Mouse (Mus musculus) hindbrain, embryonic 11.5 days (tissue): ENCODE data around the gene Trpv6. TPM values are rescaled to one million over a fixed set of nuclear protein-coding genes. Genes with fewer than 3 reads are reported as not detected.

Experiments
- ATAC-seq: fragments of 200-750 bp; cut with Nextera tagmentation; 2 replicates; pipeline ENCODE4 v1.8.0; 2017; ENCODE audit warnings: mild to moderate bottlenecking, moderate TSS enrichment, moderate library complexity; ENCODE audit not compliant: low FRiP score
- DNase-seq: peaks from one replicate; pipeline ENCODE4 v3.0.0-alpha.2; 2015; ENCODE audit warnings: low spot score
- H3K27ac ChIP-seq: fragments of 300-500 bp; sonication (generic); 2 replicates; pipeline ENCODE4 v1.5.1; 2014; ENCODE audit warnings: mild to moderate bottlenecking, low read depth, low read length
- H3K27me3 ChIP-seq: fragments of 300-500 bp; sonication (generic); 2 replicates; pipeline ENCODE4 v1.6.1; 2014; ENCODE audit warnings: mild to moderate bottlenecking, low read length, moderate library complexity, mixed read lengths; ENCODE audit not compliant: control insufficient read depth, insufficient read depth
- H3K36me3 ChIP-seq: fragments of 300-500 bp; sonication (generic); 2 replicates; pipeline ENCODE4 v1.6.1; 2014; ENCODE audit warnings: mild to moderate bottlenecking, low read length, moderate library complexity, mixed read lengths; ENCODE audit not compliant: control insufficient read depth, insufficient read depth
- H3K4me1 ChIP-seq: fragments of 300-500 bp; sonication (generic); replicated peaks from 2 replicates; pipeline ENCODE4 v1.6.1; 2014; ENCODE audit warnings: low read length, mixed read lengths; ENCODE audit not compliant: control insufficient read depth, insufficient read depth
- H3K4me2 ChIP-seq: fragments of 300-500 bp; sonication (generic); replicated peaks from 2 replicates; pipeline ENCODE4 v1.6.1; 2014; ENCODE audit warnings: mild to moderate bottlenecking, low read depth, low read length
- H3K4me3 ChIP-seq: fragments of 300-500 bp; sonication (generic); 2 replicates; pipeline ENCODE4 v1.5.1; 2014; ENCODE audit warnings: low read depth, low read length
- H3K9ac ChIP-seq: fragments of 300-500 bp; sonication (generic); 2 replicates; pipeline ENCODE4 v1.6.1; 2014; ENCODE audit warnings: low read depth, low read length
- H3K9me3 ChIP-seq: fragments of 300-500 bp; sonication (generic); 2 replicates; pipeline ENCODE4 v1.6.1; 2016; ENCODE audit warnings: low read length; ENCODE audit not compliant: control insufficient read depth
- WGBS: fragments of 180-500 bp; shearing (Covaris S2); extraction: QIAGEN DNeasy Blood & Tissue Kit; methylation state at CpG from one replicate; pipeline ENCODE4 v1.1.7; 2014; 5-methylcytosine and 5-hydroxymethylcytosine counted together
- polyA plus RNA-seq: library from polyadenylated mRNA; unstranded; fragments of >200 nt; fragmentation: Nextera tagmentation; extraction: Ambion mirVana; gene quantifications from 2 replicates; pipeline ENCODE4 v1.2.1, GENCODE M21; 2014

Trpv6 gene
- polyA plus RNA-seq, result 0.34 and 0.43 TPM in 2 replicates

- Histone ChIP-seq H3K9me3 (no peaks in the 10 kb centered on the region), H3K4me3 (no peak within 1 kb of the TSS), H3K27ac (no peak within 1 kb of the TSS), H3K4me2 (no peak within 1 kb of the TSS), H3K36me3 (no peaks in the 10 kb centered on the region), H3K9ac (no peak within 1 kb of the TSS), H3K4me1 (no peaks in the 10 kb centered on the region), H3K27me3 (no peaks in the 10 kb centered on the region)
- ATAC-seq (no peak), DNase-seq (no peak)
- 22% methylated on average over 5 of the region's 5 CpGs for WGBS
Measured at GRCm38 (mm10) chr6:41636178-41636577, at the start of gene Trpv6. Gene Trpv6, minus strand, starts transcription at chr6:41636405.

DNA sequence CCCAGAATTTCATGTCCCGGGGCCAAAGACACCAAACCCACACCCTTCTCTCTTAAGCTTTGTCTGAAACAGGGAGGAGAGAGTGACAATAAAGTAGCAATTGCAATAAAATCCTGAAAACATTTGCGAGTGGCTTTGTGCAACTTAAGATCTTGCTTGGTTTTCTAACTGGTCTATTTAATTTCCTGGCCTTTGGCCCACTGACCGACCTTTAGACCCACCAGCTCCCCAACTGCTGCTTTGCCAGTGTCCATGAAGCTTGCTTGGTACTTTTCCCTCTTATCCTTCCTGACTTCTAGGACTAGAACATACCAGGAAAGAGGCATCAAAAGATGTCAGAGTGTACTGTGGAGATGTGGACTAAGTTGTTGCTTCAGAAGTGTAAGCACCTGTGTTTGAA lies 49.4 kb upstream of the Trpv6 start:
- Histone ChIP-seq H3K27ac (no peak overlapping the region), H3K4me1 (no peaks in the 10 kb centered on the region), H3K27me3 (no peaks in the 10 kb centered on the region), H3K36me3 (no peaks in the 10 kb centered on the region), H3K4me3 (no peak overlapping the region), H3K9ac (no peak overlapping the region), H3K4me2 (no peak overlapping the region), H3K9me3 (no peaks in the 10 kb centered on the region)
- no peak for DNase-seq
- WGBS, result 86% methylated on average over 3 of the region's 3 CpGs
- ATAC-seq, result no peak

- Histone ChIP-seq H3K27me3 (no peaks in the 10 kb centered on the region), H3K27ac (no peak overlapping the region), H3K4me3 (no peak overlapping the region), H3K9me3 (no peaks in the 10 kb centered on the region), H3K36me3 (no peaks in the 10 kb centered on the region), H3K4me1 (no peaks in the 10 kb centered on the region), H3K4me2 (no peak overlapping the region), H3K9ac (no peak overlapping the region)
- ATAC-seq, result no peak
- 83% methylated on average over 5 of the region's 5 CpGs for WGBS
- no peak for DNase-seq
Measured at GRCm38 (mm10) chr6:41684911-41685310, 48.7 kb upstream of the Trpv6 start.

DNA sequence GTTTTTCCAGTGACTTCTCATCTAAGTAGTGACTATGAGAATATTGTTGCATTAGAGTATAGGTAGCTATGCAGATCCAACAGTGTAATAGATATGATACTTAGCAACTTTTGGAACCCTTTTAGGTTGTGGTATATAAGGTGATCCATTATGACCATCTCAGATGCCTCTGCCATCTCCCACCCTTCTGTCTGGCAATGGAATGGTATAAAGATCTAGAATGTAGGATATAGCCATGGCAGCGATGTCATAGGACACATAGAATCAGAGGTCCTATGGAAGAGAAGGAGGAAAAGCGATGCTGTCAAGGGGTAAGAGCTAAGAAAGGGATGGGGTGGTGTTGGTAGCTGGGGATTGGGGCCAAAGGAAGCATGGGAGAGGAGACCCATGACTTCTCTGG lies 47.9 kb upstream of the Trpv6 start, which contains the start of gene Llcfc1:
Llcfc1 (plus strand) TSS at position 301 of the 400 bp plus-strand sequence.
- Histone ChIP-seq H3K27ac (no peak within 1 kb of the TSS), H3K9ac (no peak within 1 kb of the TSS), H3K27me3 (no peaks in the 10 kb centered on the region), H3K4me3 (no peak within 1 kb of the TSS), H3K4me1 (no peaks in the 10 kb centered on the region), H3K9me3 (no peaks in the 10 kb centered on the region), H3K36me3 (no peaks in the 10 kb centered on the region), H3K4me2 (no peak within 1 kb of the TSS)
- ATAC-seq (no peak), DNase-seq (no peak)
- 94% methylated on average over 2 of the region's 2 CpGs for WGBS

DNA sequence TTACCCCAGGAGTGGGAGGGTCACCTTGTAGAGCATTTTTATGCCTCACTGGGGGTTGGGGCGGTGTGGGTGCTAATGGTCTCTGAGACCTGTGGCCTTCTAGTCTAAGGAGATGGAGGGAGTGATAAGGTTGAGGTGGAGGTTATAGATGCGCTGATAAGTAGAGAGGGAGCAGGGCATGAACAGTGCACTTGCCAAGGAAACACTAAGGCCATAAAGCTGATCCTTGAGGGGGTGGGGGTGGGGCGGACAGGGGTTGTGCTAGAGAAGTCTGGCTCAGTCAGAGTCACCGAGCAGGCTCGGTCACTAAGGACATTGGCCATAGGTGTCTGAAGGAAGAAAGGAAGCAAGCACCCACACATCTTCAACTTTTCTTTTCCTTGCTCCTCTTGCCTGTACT lies 45.5 kb upstream of the Trpv6 start:
- H3K27ac ChIP-seq, result no peak overlapping the region
- no peak overlapping the region for H3K4me3 ChIP-seq
- H3K36me3 ChIP-seq, result no peaks in the 10 kb centered on the region
- ATAC-seq (no peak), DNase-seq (no peak)
- WGBS, result 81% methylated on average over 5 of the region's 5 CpGs
- H3K4me1 ChIP-seq, result no peaks in the 10 kb centered on the region
- no peak overlapping the region for H3K4me2 ChIP-seq
- no peaks in the 10 kb centered on the region for H3K9me3 ChIP-seq
- H3K27me3 ChIP-seq, result no peaks in the 10 kb centered on the region
- no peak overlapping the region for H3K9ac ChIP-seq

DNA sequence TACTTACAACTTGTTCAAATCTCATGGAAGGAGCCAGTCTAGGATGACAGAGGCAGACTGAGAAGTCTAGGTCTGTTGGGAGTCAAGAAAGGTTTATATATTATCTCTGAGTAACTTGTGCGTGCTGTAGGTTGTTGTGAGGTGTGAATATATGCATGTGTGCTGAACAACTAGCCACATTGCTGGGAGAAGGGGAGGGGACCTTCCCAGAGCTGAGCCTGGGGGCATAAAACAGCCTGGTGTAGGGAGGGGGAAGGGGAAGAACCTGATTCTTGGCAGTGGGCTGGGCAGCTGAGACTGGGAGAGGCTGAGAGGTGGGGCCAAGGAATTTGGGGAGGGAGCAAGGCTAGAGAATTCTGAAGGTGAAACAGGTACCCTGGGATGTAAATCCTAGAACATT lies 44.5 kb upstream of the Trpv6 start, which contains the start of gene Trpv5:
Trpv5 (minus strand) TSS at position 101 of the 400 bp plus-strand sequence.
- Histone ChIP-seq H3K9ac (no peak within 1 kb of the TSS), H3K4me2 (no peak within 1 kb of the TSS), H3K36me3 (no peaks in the 10 kb centered on the region), H3K27ac (no peak within 1 kb of the TSS), H3K4me1 (no peaks in the 10 kb centered on the region), H3K9me3 (no peaks in the 10 kb centered on the region), H3K27me3 (no peaks in the 10 kb centered on the region), H3K4me3 (no peak within 1 kb of the TSS)
- no peak for DNase-seq
- 83% methylated on average over 1 of the region's 1 CpGs for WGBS
- no peak for ATAC-seq

- ATAC-seq (no peak), DNase-seq (no peak)
- Histone ChIP-seq H3K4me3 (no peak overlapping the region), H3K36me3 (no peaks in the 10 kb centered on the region), H3K27ac (no peak overlapping the region), H3K9me3 (no peaks in the 10 kb centered on the region), H3K4me1 (no peaks in the 10 kb centered on the region), H3K4me2 (no peak overlapping the region), H3K9ac (no peak overlapping the region), H3K27me3 (no peaks in the 10 kb centered on the region)
- WGBS, result 89% methylated on average over 2 of the region's 2 CpGs
Measured at GRCm38 (mm10) chr6:41676530-41676929, 40.3 kb upstream of the Trpv6 start.

DNA sequence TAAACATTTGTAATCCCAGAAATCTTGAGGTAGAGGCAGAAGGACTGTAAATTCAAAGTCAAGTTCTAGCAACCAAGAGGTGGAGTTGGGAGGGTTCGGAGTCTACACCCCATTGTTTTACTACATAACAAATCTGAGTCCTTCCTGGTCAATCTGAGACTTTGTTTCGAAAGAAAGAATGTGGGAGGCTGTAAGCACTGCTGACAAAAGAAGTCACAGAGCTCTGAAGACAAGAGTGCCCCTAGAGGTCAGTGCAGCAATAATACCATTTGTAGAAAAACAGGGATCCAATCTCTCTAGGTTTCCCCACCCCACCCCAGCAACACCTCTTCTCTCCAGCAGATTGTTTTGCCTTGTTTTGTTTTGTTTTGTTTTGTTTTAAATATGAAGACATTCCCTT lies 26.1 kb upstream of the Trpv6 start:
- Histone ChIP-seq H3K27me3 (no peaks in the 10 kb centered on the region), H3K9ac (no peak overlapping the region), H3K27ac (no peak overlapping the region), H3K9me3 (no peaks in the 10 kb centered on the region), H3K4me3 (no peak overlapping the region), H3K4me1 (no peaks in the 10 kb centered on the region), H3K36me3 (no peaks in the 10 kb centered on the region), H3K4me2 (no peak overlapping the region)
- WGBS, result 40% methylated on average over 2 of the region's 2 CpGs
- DNase-seq, result peak; percentile 26
- ATAC-seq, result no peak

- DNase-seq (no peak), ATAC-seq (no peak)
- 87% methylated on average over 1 of the region's 1 CpGs for WGBS
- Histone ChIP-seq H3K9ac (no peak overlapping the region), H3K4me1 (no peaks in the 10 kb centered on the region), H3K4me2 (no peak overlapping the region), H3K27ac (no peak overlapping the region), H3K9me3 (no peaks in the 10 kb centered on the region), H3K36me3 (no peaks in the 10 kb centered on the region), H3K4me3 (no peak overlapping the region), H3K27me3 (no peaks in the 10 kb centered on the region)
Measured at GRCm38 (mm10) chr6:41658487-41658886, 22.3 kb upstream of the Trpv6 start.
